Mouse (Mus musculus) kidney, adult 2 months (tissue): ENCODE data around the gene Nlrc5. TPM values are rescaled to one million over a fixed set of nuclear protein-coding genes. Genes with fewer than 3 reads are reported as not detected.

ENCODE experiments used
- DNase-seq: peaks from one replicate; pipeline ENCODE4 v3.0.0; 2021
- H3K27ac ChIP-seq: fragments of 200-500 bp; 2 replicates; pipeline ENCODE4 v1.5.1; 2012; ENCODE audit warnings: low read depth, low read length, control low read depth, inconsistent platforms; ENCODE audit not compliant: insufficient read depth
- H3K27me3 ChIP-seq: fragments of 200-500 bp; replicated peaks from 2 replicates; pipeline ENCODE4 v1.6.1; 2012; ENCODE audit warnings: mild to moderate bottlenecking, moderate library complexity, low read length, inconsistent platforms; ENCODE audit not compliant: control insufficient read depth, insufficient read depth
- H3K36me3 ChIP-seq: fragments of 200-500 bp; 2 replicates; pipeline ENCODE4 v1.6.1; 2012; ENCODE audit warnings: mild to moderate bottlenecking, moderate library complexity, low read length, inconsistent platforms; ENCODE audit not compliant: control insufficient read depth, insufficient read depth
- H3K4me1 ChIP-seq: fragments of 200-500 bp; 2 replicates; pipeline ENCODE4 v1.6.1; 2011; ENCODE audit warnings: low read length; ENCODE audit not compliant: control insufficient read depth, insufficient read depth
- H3K4me3 ChIP-seq: fragments of 200-500 bp; 2 replicates; pipeline ENCODE4 v1.5.1; 2011; ENCODE audit warnings: mild to moderate bottlenecking, low read depth, low read length, control low read depth; ENCODE audit not compliant: insufficient read depth
- CTCF ChIP-seq: fragments of 200-500 bp; conservative IDR thresholded peaks from 2 replicates; pipeline ENCODE4 v1.5.1; 2011; ENCODE audit warnings: low read depth, mild to moderate bottlenecking, control low read depth, low read length, moderate library complexity, mixed read lengths; ENCODE audit not compliant: insufficient read depth, insufficient read length
- POLR2A ChIP-seq: fragments of 200-500 bp; IDR thresholded peaks from one replicate; pipeline ENCODE4 v1.6.1; 2011; ENCODE audit warnings: low read depth, low read length, control low read depth
- WGBS: fragments of 180-500 bp; shearing (Covaris S2); methylation state at CpG from one replicate; pipeline ENCODE4 v1.1.7; 2018; 5-methylcytosine and 5-hydroxymethylcytosine counted together
- polyA plus RNA-seq: library from polyadenylated mRNA; depleted of rRNA; stranded (reverse); fragments of >200 nt; gene quantifications from 2 replicates; pipeline ENCODE4 v1.2.3, GENCODE M21; 2012

Gene Nlrc5
- polyA plus RNA-seq, 1 experiment = 6.6 TPM

DNA sequence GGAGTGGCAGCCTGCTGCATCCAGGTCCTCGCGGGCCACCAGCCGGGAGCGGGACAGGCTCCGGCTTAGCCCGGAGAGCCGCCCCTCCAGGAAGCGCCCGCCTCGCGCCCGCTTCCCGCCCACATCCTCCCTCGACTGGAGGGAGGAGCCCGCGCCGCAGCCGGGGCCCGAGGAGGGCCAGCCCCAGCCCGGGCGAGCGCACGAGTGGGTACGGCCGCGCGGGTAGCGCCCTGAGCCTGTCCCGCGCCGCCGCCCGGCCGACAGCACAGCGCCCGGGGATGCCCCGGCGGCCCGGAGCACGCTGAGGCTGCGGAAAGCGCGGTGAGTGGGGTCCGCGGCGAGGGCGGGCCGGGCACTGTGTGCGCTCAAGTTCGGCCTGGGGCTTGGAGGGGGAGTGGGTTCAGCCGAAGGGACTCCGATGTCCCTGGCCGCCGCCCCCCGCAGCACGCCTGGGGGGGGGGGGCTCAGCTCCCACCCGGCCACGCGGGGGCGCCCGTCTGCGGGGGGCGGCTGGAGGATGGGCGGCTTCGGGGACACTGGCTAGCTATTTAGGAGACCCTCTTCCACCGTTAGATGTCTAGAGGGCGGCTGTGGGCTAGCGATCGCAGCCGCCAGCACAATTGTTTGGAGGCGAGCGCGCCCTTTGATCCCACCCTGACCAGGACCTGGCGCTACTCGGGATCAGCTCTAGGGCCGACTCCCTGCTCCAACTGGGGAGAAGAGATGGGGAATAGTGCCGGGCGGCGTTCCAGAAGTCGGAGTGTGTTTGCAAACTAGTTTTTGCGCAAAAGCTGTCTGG, 98.9 kb downstream of the Nlrc5 start, which contains the start of gene Cpne2:
Cpne2 (plus strand) TSS at position 118 of the 799 bp plus-strand sequence.
- H3K4me1 ChIP-seq = peaks cover 15% of the 10 kb centered on the region
- H3K36me3 ChIP-seq = no peaks in the 10 kb centered on the region
- H3K27ac ChIP-seq = no peak within 1 kb of the TSS
- TF ChIP-seq POLR2A (no peak), CTCF (no peak)
- DNase-seq = peak; percentile 76
- H3K27me3 ChIP-seq = no peaks in the 10 kb centered on the region
- WGBS = 1% methylated on average over 78 of the region's 81 CpGs
- peak within 1 kb of the TSS; percentile 73 for H3K4me3 ChIP-seq

DNA sequence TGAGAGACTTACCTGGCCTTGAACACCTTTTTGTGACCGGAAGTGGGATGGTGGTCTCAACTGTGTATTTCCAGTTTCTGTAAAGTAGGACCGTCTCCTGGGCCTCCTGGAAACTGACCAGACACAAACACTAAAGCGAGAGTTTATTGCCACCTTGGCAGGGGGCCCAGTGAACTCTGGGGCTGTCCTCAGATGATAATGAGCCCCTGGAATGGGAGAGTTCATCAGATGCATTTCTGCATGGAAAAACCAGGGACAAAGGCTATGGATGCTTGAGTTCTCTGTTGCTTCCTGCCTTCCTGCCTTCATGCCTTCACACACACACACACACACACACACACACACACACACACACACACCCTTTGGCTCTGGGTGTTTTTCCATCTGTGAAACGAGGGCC, 100.5 kb downstream of the Nlrc5 start:
- WGBS = 34% methylated on average over 4 of the region's 4 CpGs
- Histone ChIP-seq H3K27ac (peak overlapping the region; percentile 13; the same call in 1 of the 2 replicates), H3K36me3 (no peaks in the 10 kb centered on the region), H3K27me3 (no peaks in the 10 kb centered on the region), H3K4me1 (peaks cover 12% of the 10 kb centered on the region), H3K4me3 (no peak overlapping the region)
- TF ChIP-seq CTCF (no peak), POLR2A (no peak)
- DNase-seq = peak; percentile 56

DNA sequence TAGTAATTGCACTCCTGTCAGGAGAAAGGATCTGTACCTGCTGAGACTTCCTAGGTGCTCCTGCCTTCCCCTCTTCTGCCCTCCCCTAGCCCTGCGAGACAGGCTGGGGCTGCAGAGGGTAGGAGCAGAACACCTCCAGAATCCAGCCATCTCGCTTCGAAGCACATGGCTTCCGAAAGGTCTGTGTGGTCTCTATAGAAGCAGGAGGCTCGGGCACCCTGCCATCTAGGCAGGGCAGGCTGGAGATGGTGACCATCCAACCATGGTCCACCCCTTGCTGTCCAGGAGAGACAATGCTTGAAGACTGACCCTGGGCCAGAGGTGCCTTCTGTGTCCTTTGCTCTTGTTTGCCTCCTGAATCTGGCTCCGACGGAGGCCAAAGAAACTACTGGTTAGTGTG, 101.5 kb downstream of the Nlrc5 start:
- no peak for TF ChIP-seq POLR2A
- TF ChIP-seq CTCF = no peak
- Histone ChIP-seq H3K27ac (no peak overlapping the region), H3K27me3 (no peaks in the 10 kb centered on the region)

DNA sequence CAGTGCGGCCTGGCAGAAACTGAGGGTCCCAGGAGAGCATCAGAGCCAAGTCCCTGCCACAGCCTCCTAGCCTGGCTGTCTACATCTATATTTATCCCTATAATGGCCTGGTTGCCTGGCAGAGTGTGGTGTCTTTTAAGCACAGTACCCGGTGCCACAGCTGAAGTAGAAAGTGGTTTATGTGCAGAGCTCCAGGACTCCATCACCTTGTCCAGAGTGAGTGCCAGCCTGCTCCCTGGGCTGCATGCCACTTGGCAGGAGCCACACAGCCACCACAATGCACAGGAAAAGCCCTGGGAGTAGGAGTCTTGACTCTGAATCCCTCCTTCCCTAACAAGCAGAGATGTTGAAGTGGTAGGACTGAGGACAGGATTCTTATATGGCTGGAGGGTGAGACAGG, 103.3 kb downstream of the Nlrc5 start:
- TF ChIP-seq CTCF = no peak
- TF ChIP-seq POLR2A = no peak
- Histone ChIP-seq H3K36me3 (no peaks in the 10 kb centered on the region), H3K27ac (no peak overlapping the region), H3K4me1 (peaks cover 12% of the 10 kb centered on the region), H3K4me3 (no peak overlapping the region), H3K27me3 (no peaks in the 10 kb centered on the region)
- WGBS = 88% methylated on average over 2 of the region's 2 CpGs
- DNase-seq = no peak

More for the DNA sequence above, 101.5 kb downstream of the Nlrc5 start:
- Histone ChIP-seq H3K4me3 (no peak overlapping the region), H3K36me3 (no peaks in the 10 kb centered on the region), H3K4me1 (peaks cover 12% of the 10 kb centered on the region)
- peak; percentile 38 for DNase-seq
- 55% methylated on average over 7 of the region's 7 CpGs for WGBS

DNA sequence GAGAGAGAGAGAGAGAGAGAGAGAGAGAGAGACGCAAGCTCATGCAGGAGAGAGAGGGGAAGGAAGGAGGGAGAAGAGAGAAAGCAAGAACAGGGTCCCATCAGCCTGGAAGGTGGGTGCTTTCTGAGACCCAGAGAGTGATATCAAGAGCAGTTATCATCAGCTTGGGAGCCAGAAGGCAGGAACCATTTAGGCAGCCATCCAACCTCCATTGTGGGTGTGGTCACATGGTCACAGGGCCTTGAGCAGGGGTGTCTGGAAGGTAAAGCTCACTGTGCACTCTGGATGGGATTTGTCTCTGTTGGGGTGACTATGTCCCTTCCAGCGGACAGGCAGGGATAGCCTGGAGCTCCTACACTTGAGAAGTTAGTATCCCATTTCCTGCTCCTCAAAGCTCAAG, 105.9 kb downstream of the Nlrc5 start:
- H3K27me3 ChIP-seq = no peaks in the 10 kb centered on the region
- TF ChIP-seq CTCF (no peak), POLR2A (no peak)
- DNase-seq = no peak
- no peak overlapping the region for H3K4me3 ChIP-seq
- H3K27ac ChIP-seq = no peak overlapping the region
- H3K36me3 ChIP-seq = no peaks in the 10 kb centered on the region
- H3K4me1 ChIP-seq = peaks cover 10% of the 10 kb centered on the region
- WGBS = 85% methylated on average over 2 of the region's 2 CpGs

DNA sequence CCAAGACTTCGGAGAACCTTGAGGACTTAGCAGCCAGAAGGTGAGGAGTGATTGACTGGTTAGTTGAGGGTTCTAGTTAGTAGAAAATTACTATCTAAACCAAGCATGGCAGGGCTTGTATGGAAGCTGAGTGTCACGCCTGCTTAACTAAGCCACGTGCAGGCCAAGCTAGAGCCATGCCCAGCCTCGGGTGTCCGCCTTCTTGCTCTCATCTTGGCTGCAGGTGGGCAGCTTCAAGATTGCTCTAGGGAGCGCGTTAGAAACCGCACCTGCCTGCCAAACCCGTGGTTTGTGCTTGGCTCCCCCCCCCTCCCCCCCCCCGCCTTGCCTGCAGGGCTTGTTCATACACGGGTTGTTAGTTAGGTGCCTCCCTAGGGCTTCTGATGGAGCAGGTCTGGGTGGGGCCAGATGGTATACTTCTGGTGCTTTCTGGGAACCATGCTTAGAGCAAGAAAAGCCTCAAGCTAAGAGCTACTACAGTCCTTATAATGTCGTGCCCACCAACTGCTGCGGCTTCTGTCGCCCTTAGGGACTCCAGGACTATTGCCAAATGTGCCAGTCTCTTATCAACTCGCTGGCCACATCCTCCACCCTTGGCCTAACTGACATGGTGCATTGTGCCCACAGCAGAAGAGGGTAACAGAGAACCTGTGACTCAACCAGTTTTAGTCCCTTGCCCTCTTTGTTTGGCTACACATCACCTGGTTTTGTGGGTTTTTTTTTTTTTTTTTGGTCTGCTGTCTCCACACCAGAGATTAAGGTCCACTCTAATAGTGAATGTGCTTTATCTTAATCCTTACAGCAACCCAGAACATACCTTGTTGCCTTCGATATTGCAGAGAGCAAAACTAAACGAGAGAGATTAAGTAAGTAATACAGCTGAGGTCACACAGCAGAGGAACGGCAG, 107.0 kb downstream of the Nlrc5 start:
- H3K4me1 ChIP-seq = peaks cover 7% of the 10 kb centered on the region
- no peaks in the 10 kb centered on the region for H3K36me3 ChIP-seq
- DNase-seq = no peak
- TF ChIP-seq POLR2A (no peak), CTCF (no peak)
- 64% methylated on average over 18 of the region's 18 CpGs for WGBS
- no peaks in the 10 kb centered on the region for H3K27me3 ChIP-seq
- no peak overlapping the region for H3K27ac ChIP-seq
- no peak overlapping the region for H3K4me3 ChIP-seq

DNA sequence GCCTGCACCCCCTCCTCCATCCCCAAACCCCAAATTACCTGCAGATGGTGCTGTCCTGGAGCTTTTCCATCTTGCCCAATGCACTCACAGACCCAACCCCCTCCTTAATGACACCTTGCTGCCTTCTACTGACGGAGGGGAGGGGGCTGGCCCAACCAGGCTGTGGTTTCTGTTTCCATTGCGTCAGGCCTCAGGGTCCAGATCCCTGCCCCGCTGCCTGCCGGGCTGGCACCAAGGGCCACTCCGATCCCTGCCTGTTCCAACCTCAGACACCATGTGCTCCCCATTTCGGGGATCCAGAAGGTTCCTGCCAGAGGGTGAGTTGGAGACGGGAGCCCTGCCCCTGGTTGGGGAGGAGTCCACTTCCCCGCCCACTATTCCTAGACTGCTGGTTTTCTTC, 109.8 kb downstream of the Nlrc5 start:
- DNase-seq = no peak
- Histone ChIP-seq H3K36me3 (no peaks in the 10 kb centered on the region), H3K4me1 (no peaks in the 10 kb centered on the region), H3K27ac (no peak overlapping the region), H3K4me3 (no peak overlapping the region), H3K27me3 (no peaks in the 10 kb centered on the region)
- 72% methylated on average over 8 of the region's 8 CpGs for WGBS
- TF ChIP-seq CTCF = no peak
- no peak for TF ChIP-seq POLR2A
